Mouse (Mus musculus) heart, embryonic 10.5 days (tissue): ENCODE results near the gene Enoph1. TPM values are rescaled to one million over a fixed set of nuclear protein-coding genes. Genes with fewer than 3 reads are reported as not detected.

Experiments
- DNase-seq: peaks from one replicate; pipeline ENCODE4 v3.0.0-alpha.2; 2017; ENCODE audit warnings: low spot score
- H3K27ac ChIP-seq: fragments of 300-500 bp; sonication (generic); 2 replicates; pipeline ENCODE4 v1.5.1; 2016; ENCODE audit warnings: mild to moderate bottlenecking
- H3K27me3 ChIP-seq: fragments of 300-500 bp; sonication (generic); 2 replicates; pipeline ENCODE4 v1.6.1; 2016; ENCODE audit warnings: mild to moderate bottlenecking; ENCODE audit not compliant: poor library complexity, insufficient read depth, severe bottlenecking
- H3K36me3 ChIP-seq: fragments of 300-500 bp; sonication (generic); 2 replicates; pipeline ENCODE4 v1.6.1; 2016; ENCODE audit warnings: mild to moderate bottlenecking, moderate library complexity
- H3K4me1 ChIP-seq: fragments of 300-500 bp; sonication (generic); 2 replicates; pipeline ENCODE4 v1.6.1; 2016; ENCODE audit warnings: mild to moderate bottlenecking
- H3K4me3 ChIP-seq: fragments of 300-500 bp; sonication (generic); 2 replicates; pipeline ENCODE4 v1.5.1; 2016; ENCODE audit warnings: mild to moderate bottlenecking, moderate library complexity
- H3K9me3 ChIP-seq: fragments of 300-500 bp; sonication (generic); 2 replicates; pipeline ENCODE4 v1.6.1; 2016; ENCODE audit warnings: mild to moderate bottlenecking, moderate library complexity
- WGBS: fragments of 180-500 bp; shearing (Covaris S2); methylation state at CpG from one replicate; pipeline ENCODE4 v1.1.7; 2016; 5-methylcytosine and 5-hydroxymethylcytosine counted together
- polyA plus RNA-seq: library from polyadenylated mRNA; unstranded; fragments of >200 nt; fragmentation: Nextera tagmentation; extraction: Ambion mirVana; gene quantifications from 2 replicates; pipeline ENCODE4 v1.2.1, GENCODE M21; 2016

Gene Enoph1
- polyA plus RNA-seq, 1 experiment from 2014 or later = 46.5 TPM

DNA sequence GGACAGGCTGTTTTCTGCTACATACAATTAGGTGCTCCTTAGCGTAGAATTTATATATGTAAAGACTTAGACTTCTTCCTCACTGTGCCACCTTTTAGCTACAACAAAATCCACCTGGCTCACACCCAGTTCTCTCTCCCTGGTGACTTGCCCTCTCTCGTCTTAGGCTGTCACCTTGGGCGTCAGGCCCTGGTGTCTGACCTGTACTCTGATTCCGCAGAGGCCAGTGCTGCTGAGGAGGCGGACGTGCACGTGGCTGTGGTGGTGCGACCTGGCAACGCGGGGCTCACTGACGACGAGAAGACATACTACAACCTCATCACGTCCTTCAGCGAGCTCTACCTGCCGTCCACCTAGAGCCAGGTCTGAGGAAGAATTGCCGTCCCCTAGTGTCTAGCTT, 27.8 kb downstream of the Enoph1 start:
- H3K36me3 ChIP-seq = peaks cover 69% of the 10 kb centered on the region
- no peaks in the 10 kb centered on the region for H3K4me1 ChIP-seq
- DNase-seq = no peak
- no peak overlapping the region for H3K4me3 ChIP-seq
- no peaks in the 10 kb centered on the region for H3K9me3 ChIP-seq
- no peak overlapping the region for H3K27ac ChIP-seq
- H3K27me3 ChIP-seq = no peaks in the 10 kb centered on the region
- 91% methylated on average over 16 of the region's 16 CpGs for WGBS

DNA sequence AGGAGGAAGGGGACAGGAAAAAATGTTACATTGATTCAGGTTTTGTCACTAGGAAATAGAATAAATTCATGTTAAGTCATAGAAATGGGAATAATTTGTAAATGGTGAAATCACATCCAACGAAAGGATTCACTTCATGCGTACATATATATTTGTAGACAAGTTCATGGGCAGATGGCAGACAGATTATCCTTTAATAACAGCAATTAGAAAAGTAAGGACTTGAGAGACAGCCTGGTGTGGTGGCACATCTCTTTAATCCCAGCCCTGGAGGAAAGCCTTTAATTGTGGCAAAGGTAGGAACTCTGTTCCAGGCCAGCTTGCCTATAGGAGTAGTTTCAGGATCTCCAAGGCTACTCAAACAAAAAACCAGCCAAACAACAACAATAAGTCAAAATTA, 29.7 kb downstream of the Enoph1 start:
- Histone ChIP-seq H3K9me3 (no peaks in the 10 kb centered on the region), H3K4me3 (no peak overlapping the region), H3K4me1 (no peaks in the 10 kb centered on the region), H3K27me3 (no peaks in the 10 kb centered on the region), H3K36me3 (peaks cover 63% of the 10 kb centered on the region), H3K27ac (no peak overlapping the region)
- DNase-seq = no peak
- WGBS = 93% methylated on average over 2 of the region's 2 CpGs

DNA sequence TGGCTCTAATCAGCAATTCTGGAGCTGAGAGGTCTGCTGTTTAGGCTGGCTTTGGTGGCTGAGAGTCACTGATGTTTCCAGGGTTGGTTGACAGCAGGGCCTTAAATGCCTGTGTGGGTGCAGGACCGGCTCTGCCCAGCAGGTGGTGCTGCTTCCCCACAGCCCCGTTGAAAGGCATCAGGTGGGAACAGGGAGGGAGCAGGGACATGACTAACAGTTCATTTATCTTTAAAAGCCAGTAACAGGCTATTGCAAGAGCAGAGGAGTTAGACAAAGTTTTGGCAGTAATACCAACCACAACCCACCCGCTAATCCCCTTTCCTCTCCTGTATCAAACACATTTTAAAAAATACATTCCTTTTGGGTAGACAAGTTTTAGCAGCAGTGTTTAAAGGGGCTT, 30.5 kb downstream of the Enoph1 start:
- Histone ChIP-seq H3K4me1 (no peaks in the 10 kb centered on the region), H3K27ac (no peak overlapping the region), H3K27me3 (no peaks in the 10 kb centered on the region), H3K4me3 (no peak overlapping the region), H3K9me3 (no peaks in the 10 kb centered on the region), H3K36me3 (peaks cover 57% of the 10 kb centered on the region)
- peak; percentile 89 for DNase-seq
- 31% methylated on average over 3 of the region's 3 CpGs for WGBS

DNA sequence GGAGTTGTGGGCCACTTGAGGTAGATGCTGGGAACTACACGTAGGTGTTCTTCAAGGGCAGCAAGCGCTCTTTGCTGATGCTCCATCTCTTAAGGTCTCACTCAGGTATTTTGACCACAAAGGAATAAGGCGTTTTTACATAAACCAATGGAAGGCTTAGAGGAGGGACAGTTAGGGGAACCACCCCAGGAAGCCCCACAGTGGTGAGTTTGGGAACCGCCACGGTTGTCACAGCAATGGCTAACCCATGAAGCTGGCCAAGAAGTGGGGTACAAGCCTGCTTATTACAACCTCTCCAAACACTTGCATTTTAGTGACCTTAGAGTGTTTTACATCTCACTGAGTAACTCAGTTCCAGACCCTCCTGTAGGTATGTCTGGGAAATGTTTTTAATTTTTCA, 31.8 kb downstream of the Enoph1 start:
- H3K4me1 ChIP-seq = no peaks in the 10 kb centered on the region
- H3K9me3 ChIP-seq = no peaks in the 10 kb centered on the region
- H3K36me3 ChIP-seq = peaks cover 47% of the 10 kb centered on the region
- H3K27me3 ChIP-seq = no peaks in the 10 kb centered on the region
- no peak overlapping the region for H3K27ac ChIP-seq
- 88% methylated on average over 5 of the region's 5 CpGs for WGBS
- no peak for DNase-seq
- no peak overlapping the region for H3K4me3 ChIP-seq

DNA sequence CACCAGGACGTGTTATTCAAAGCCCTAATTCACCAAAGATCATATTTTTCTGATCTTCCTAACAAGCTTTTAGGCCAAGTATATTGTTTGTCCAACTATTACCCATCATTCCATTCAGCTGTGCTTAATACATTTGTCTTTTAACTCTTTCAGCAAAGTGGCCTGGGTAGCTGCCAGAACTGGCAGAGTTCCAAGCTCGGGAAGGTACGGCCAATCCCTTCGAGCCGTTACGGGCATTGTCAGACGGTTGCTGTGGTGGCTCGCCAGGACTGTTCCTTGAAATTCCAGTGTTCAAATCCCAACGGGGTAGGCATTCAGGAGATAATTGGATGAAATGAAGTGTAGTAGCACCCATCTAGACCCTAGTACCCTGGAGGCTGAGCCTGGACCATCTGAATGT, 32.8 kb downstream of the Enoph1 start:
- H3K4me1 ChIP-seq = no peaks in the 10 kb centered on the region
- no peak overlapping the region for H3K27ac ChIP-seq
- no peak for DNase-seq
- no peaks in the 10 kb centered on the region for H3K9me3 ChIP-seq
- H3K36me3 ChIP-seq = peaks cover 38% of the 10 kb centered on the region; the same call in 1 of the 2 replicates
- 88% methylated on average over 9 of the region's 9 CpGs for whole genome bisulfite sequencing
- H3K4me3 ChIP-seq = no peak overlapping the region
- no peaks in the 10 kb centered on the region for H3K27me3 ChIP-seq

DNA sequence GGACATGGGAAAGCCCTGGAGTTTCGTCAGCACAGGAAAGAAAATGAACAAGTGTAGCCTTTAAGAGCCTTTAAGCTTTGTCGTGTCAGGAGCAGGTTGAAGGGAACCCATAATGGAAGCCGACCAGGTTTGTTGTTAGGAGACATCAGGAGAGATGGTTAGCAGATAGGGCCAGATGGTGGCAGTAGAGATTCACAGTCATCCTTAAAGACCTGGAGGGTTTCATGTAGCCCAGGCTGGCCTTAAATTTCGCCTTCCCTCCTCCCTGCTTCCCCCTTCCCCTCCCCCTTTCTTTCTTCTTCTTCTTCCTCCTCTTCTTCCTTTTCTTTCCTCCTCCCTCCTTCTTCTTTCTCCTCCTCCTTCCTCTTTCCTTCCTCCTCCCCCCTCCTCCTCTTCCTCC, 34.8 kb downstream of the Enoph1 start:
- Histone ChIP-seq H3K27ac (no peak overlapping the region), H3K9me3 (no peaks in the 10 kb centered on the region), H3K27me3 (no peaks in the 10 kb centered on the region), H3K4me3 (no peak overlapping the region), H3K4me1 (peaks cover 8% of the 10 kb centered on the region), H3K36me3 (peaks cover 24% of the 10 kb centered on the region; the same call in 1 of the 2 replicates)
- WGBS = 63% methylated on average over 4 of the region's 4 CpGs
- no peak for DNase-seq

DNA sequence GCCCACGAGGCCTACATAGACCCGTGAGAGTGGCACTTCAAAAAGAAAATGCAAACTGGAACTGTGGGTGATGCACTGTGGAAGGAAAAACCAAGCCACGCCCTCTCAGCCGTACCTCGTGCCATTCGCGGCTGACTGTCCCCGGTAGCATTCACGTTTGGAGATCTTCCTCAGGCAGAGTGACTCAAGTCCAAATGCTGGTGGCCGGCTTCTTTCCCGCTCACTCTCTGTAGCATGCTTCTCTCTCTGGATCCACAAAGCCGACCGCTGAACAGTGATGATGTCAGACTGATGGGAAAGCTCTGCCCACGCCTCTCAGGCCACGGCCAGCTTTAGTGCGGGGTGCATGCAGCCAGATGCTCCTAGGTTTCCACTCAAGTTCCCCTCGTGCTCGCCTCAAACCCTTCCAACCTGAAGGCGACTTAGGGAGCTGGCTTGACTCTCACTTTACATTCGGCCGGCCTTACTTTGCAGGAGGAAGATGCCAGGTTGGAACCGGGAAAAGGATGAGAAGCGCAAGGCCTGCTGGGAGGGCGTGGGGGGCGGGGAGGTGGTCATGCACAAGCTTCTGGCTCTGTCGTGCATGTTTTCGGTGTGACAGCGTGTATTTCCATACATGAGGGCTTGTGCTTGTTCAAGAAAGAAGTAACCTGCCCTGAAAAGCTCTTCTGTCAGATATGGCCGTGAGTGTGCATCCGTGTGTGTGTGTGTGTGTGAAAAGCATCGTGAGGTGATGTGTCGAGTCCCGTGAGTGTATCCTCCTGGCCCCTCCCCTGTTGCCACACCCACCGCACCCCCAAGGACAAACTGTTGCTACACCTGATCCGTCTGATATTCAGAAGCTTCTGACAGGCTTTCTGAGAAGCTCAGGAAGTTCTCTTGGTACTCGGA, 39.5 kb downstream of the Enoph1 start:
- H3K4me3 ChIP-seq = peak overlapping the region; percentile 58
- no peaks in the 10 kb centered on the region for H3K9me3 ChIP-seq
- 0 out of 2 replicates have a peak, but pooled peaks cover 12% of the 10 kb centered on the region for H3K27me3 ChIP-seq
- H3K36me3 ChIP-seq = no peaks in the 10 kb centered on the region
- H3K27ac ChIP-seq = peak overlapping the region; percentile 59
- 22% methylated on average over 36 of the region's 36 CpGs for WGBS
- no peak for DNase-seq
- peaks cover 9% of the 10 kb centered on the region for H3K4me1 ChIP-seq

DNA sequence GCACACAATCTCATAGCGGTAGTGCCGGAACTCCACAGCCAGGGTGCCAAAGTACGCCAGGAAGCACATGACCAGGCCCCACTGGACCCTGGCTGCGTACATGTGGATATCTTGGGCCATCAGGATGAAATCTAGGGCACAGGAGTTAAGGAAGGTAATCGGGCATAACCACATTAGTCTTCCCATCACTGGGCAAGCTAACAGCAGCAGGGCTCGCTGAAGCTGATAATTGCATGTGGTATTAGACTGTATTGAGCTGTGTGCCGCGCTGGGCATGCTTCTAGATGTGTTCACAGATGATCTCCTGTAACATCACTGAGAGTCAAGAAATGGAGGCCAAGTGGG, 40.1 kb downstream of the Enoph1 start:
- no peaks in the 10 kb centered on the region for H3K9me3 ChIP-seq
- no peak for DNase-seq
- peak overlapping the region; percentile 58 for H3K4me3 ChIP-seq
- H3K27ac ChIP-seq = 0 out of 2 replicates have a peak overlapping the region, but pooled peaks have one; percentile 59
- peaks cover 9% of the 10 kb centered on the region for H3K4me1 ChIP-seq
- H3K36me3 ChIP-seq = no peaks in the 10 kb centered on the region
- WGBS = 74% methylated on average over 8 of the region's 8 CpGs
- H3K27me3 ChIP-seq = 0 out of 2 replicates have a peak, but pooled peaks cover 12% of the 10 kb centered on the region

DNA sequence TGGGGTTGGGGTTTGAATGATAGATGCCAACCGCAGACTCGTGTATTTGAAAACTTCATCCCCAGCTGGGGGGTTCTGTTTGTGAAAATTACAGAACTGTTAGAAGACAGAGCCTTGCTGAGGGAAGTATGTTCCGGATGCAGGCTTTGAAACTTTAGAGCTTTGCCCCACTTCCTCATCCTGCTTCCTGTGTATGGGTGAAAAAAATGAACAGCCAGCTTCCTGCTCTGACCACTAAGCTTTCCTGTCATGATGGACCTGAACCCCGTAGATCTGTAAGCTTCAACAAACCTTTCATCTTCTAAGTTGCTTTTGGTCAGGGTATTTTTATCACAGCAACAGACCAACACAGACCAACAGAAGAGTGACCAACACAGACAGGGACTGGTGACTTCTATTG, 42.2 kb downstream of the Enoph1 start:
- WGBS = 79% methylated on average over 4 of the region's 4 CpGs

DNA sequence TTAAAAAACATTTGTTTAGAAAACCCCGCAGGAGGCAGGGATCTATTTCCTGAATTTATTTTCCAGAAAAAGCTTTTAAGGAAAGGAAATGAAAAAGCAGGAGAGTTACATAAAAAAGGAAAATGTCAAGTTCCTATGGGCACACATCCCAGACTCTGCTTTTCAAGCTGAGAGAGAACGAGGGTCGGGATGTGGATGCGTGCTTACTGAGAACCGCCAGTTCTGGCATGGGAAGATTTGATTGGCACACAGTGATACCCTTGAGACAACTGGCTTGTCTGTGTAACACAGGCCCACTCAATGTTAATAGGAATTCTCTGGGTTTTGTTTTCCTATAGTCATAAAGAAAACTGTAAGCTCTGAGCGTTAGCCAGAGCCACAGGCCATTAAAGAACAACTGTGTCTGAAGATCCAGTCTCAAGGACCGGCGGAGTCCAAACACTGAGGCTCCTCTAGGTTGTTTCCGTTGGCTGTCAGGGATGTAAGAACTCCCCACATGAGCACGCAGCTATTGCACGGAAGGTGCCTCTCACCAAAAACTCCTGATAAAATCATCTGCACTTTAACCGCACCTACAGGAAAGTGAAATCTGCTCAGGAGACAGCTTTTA, 44.3 kb downstream of the Enoph1 start:
- peaks cover 6% of the 10 kb centered on the region for H3K4me1 ChIP-seq
- 0 out of 2 replicates have a peak, but pooled peaks cover 12% of the 10 kb centered on the region for H3K27me3 ChIP-seq
- no peak overlapping the region for H3K4me3 ChIP-seq
- 79% methylated on average over 12 of the region's 12 CpGs for WGBS
- H3K9me3 ChIP-seq = no peaks in the 10 kb centered on the region
- H3K27ac ChIP-seq = no peak overlapping the region
- no peak for DNase-seq
- H3K36me3 ChIP-seq = no peaks in the 10 kb centered on the region

More for the DNA sequence above, 42.2 kb downstream of the Enoph1 start:
- no peaks in the 10 kb centered on the region for H3K9me3 ChIP-seq
- no peak overlapping the region for H3K4me3 ChIP-seq
- no peaks in the 10 kb centered on the region for H3K36me3 ChIP-seq
- H3K27me3 ChIP-seq = 0 out of 2 replicates have a peak, but pooled peaks cover 12% of the 10 kb centered on the region
- H3K27ac ChIP-seq = no peak overlapping the region
- H3K4me1 ChIP-seq = peaks cover 9% of the 10 kb centered on the region
- DNase-seq = no peak

DNA sequence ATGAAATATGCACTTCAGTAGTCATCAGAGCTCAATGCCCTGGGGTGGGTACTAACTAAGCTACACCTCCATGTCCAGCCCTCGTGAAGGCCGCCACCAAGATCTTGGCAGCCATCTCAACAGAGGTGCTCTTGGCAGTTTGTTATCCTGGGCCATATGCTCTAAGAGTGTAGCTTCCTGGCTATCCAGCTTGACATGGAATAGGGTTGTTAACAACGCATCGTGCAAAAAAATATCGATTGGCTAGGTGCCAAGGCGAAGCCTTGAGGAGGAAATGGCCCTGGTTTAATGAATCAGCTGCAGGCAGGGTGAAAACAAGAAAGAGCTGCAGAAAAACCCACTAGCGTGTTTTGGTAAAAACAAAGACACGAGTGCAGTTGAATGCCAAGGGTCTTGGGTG, 45.3 kb downstream of the Enoph1 start:
- WGBS = 81% methylated on average over 8 of the region's 8 CpGs
- Histone ChIP-seq H3K4me3 (no peak overlapping the region), H3K27ac (no peak overlapping the region), H3K27me3 (0 out of 2 replicates have a peak, but pooled peaks cover 7% of the 10 kb centered on the region), H3K36me3 (no peaks in the 10 kb centered on the region), H3K4me1 (no peaks in the 10 kb centered on the region), H3K9me3 (no peaks in the 10 kb centered on the region)
- no peak for DNase-seq

DNA sequence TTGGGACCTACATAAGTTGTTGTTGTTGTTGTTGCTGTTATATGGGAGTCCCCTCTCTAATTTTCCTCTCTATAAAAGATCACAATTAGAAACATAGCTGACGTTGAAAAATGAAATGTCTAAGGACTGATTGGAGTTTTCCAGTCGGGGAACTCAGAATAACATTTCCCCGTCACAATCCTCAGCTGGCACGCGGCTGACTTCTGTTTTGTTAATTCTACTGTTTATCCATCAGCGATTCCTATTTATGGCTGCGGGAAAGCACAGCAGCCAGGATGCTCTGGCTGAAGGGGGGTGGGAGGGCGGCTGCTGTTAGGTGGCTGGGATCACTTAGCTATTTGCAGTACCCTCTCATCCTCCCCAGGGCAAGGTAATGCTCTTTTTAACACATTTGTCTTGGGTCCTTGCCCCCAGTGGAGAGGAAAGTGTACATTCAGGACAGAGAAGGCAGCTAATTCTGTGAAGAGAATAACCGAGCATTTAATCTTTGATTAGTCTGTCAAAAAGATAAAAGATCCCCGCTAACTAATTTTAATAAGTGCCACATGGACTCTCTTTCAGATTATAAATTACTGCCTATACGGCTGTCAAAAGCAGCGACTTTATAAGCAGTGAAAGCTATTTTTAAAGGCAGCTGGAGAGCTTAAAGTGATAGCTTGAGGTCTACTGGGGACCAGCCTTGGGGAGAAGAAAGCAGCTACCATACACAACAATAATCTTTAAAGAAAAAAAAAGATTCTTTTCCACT, 50.9 kb downstream of the Enoph1 start:
- peaks cover 13% of the 10 kb centered on the region for H3K4me1 ChIP-seq
- no peak overlapping the region for H3K4me3 ChIP-seq
- H3K9me3 ChIP-seq = no peaks in the 10 kb centered on the region
- no peak overlapping the region for H3K27ac ChIP-seq
- no peaks in the 10 kb centered on the region for H3K36me3 ChIP-seq
- peaks cover 10% of the 10 kb centered on the region; the same call in 1 of the 2 replicates for H3K27me3 ChIP-seq
- 51% methylated on average over 12 of the region's 12 CpGs for WGBS
- DNase-seq = no peak

DNA sequence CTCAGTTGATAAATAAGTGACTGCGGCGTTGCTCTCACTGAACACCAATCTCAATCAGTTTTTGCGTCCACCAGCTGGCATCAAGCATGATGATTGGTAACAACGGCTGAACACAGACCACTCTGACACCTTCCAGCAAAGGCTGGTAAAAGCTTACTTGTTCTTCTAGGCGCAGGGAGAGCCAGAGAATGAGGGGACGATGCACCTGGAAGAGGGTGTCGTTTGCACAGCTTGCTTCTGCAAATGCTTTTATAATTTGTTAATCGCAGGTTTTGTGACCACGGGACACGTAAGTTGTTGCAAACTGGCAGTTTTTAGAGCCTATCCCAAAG, 51.4 kb downstream of the Enoph1 start:
- no peaks in the 10 kb centered on the region for H3K36me3 ChIP-seq
- DNase-seq = no peak
- H3K4me3 ChIP-seq = peak overlapping the region; percentile 24; the same call in 1 of the 2 replicates
- 58% methylated on average over 10 of the region's 10 CpGs for WGBS
- peaks cover 10% of the 10 kb centered on the region; the same call in 1 of the 2 replicates for H3K27me3 ChIP-seq
- no peak overlapping the region for H3K27ac ChIP-seq
- peaks cover 13% of the 10 kb centered on the region for H3K4me1 ChIP-seq
- H3K9me3 ChIP-seq = no peaks in the 10 kb centered on the region
